Mouse (Mus musculus) spleen, postnatal 10 days (tissue): ENCODE data around the gene Gm49510.

Experiments
- DNase-seq, 2 experiments: peaks; one replicate each; pipeline ENCODE4 v3.0.0; 2021 to 2022; ENCODE audit warnings: low spot score in 2 of 2

Gene Gm49510

GRCm38 (mm10) chr15:78946232-78946631 is 46.8 kb downstream of the Gm49510 start:
- no peak for DNase-seq

GRCm38 (mm10) chr15:78947657-78948056 is 48.2 kb downstream of the Gm49510 start, which contains the start of gene Triobp:
TSS of gene Triobp (plus strand) at chr15:78947724.
- peak; percentile 38 to 79 for DNase-seq

- DNase-seq = no peak
These were observed 48.8 kb downstream of the Gm49510 start for GRCm38 (mm10) chr15:78948152-78948725.

GRCm38 (mm10) chr15:78948883-78949282 is 49.4 kb downstream of the Gm49510 start:
- DNase-seq = no peak

GRCm38 (mm10) chr15:78955663-78956062 is 56.2 kb downstream of the Gm49510 start:
- no peak for DNase-seq

GRCm38 (mm10) chr15:78956351-78956750 is 56.9 kb downstream of the Gm49510 start:
- no peak for DNase-seq

GRCm38 (mm10) chr15:78957021-78957420 is 57.6 kb downstream of the Gm49510 start:
- DNase-seq = no peak

GRCm38 (mm10) chr15:78959537-78959936 is 60.1 kb downstream of the Gm49510 start:
- DNase-seq = no peak

GRCm38 (mm10) chr15:78960088-78960487 is 60.6 kb downstream of the Gm49510 start:
- no peak for DNase-seq

- DNase-seq = peak in 1 of 2 experiments; percentile 77
These were observed 63.4 kb downstream of the Gm49510 start for GRCm38 (mm10) chr15:78962885-78963284.
